Mouse (Mus musculus) limb, embryonic 13.5 days (tissue): ENCODE results near the gene Kng2. TPM values are rescaled to one million over a fixed set of nuclear protein-coding genes. Genes with fewer than 3 reads are reported as not detected.
"Not testable (repeated sequence)": the region's sequence is repeated elsewhere in the genome, so short reads cannot be mapped to it uniquely, and the experiment has no call there.

Source experiments
- ATAC-seq: fragments of 200-750 bp; cut with Nextera tagmentation; 2 replicates; pipeline ENCODE4 v1.8.0; 2017; ENCODE audit warnings: low read depth, moderate number of reproducible peaks, moderate TSS enrichment; ENCODE audit not compliant: low FRiP score
- H3K27ac ChIP-seq: fragments of 300-500 bp; sonication (generic); 2 replicates; pipeline ENCODE4 v1.5.1; 2015; ENCODE audit warnings: inconsistent platforms, mild to moderate bottlenecking, moderate library complexity
- H3K27me3 ChIP-seq: fragments of 300-500 bp; sonication (generic); 2 replicates; pipeline ENCODE4 v1.6.1; 2015; ENCODE audit warnings: mild to moderate bottlenecking, inconsistent platforms
- H3K36me3 ChIP-seq: fragments of 300-500 bp; sonication (generic); 2 replicates; pipeline ENCODE4 v1.6.1; 2015; ENCODE audit warnings: inconsistent platforms, mild to moderate bottlenecking, moderate library complexity
- H3K4me1 ChIP-seq: fragments of 300-500 bp; sonication (generic); 2 replicates; pipeline ENCODE4 v1.6.1; 2015; ENCODE audit warnings: inconsistent platforms
- H3K4me2 ChIP-seq: fragments of 300-500 bp; sonication (generic); replicated peaks from 2 replicates; pipeline ENCODE4 v1.6.1; 2015; ENCODE audit warnings: inconsistent platforms, mild to moderate bottlenecking, moderate library complexity
- H3K4me3 ChIP-seq: fragments of 300-500 bp; sonication (generic); 2 replicates; pipeline ENCODE4 v1.5.1; 2015; ENCODE audit warnings: moderate library complexity, mild to moderate bottlenecking, inconsistent platforms
- H3K9ac ChIP-seq: fragments of 300-500 bp; sonication (generic); 2 replicates; pipeline ENCODE4 v1.6.1; 2015; ENCODE audit warnings: mild to moderate bottlenecking, inconsistent platforms
- H3K9me3 ChIP-seq: fragments of 300-500 bp; sonication (generic); 2 replicates; pipeline ENCODE4 v1.6.1; 2016; ENCODE audit warnings: inconsistent platforms
- WGBS: fragments of 180-500 bp; shearing (Covaris S2); methylation state at CpG from one replicate; pipeline ENCODE4 v1.1.7; 2015; 5-methylcytosine and 5-hydroxymethylcytosine counted together
- polyA plus RNA-seq: library from polyadenylated mRNA; unstranded; fragments of >200 nt; fragmentation: Nextera tagmentation; extraction: Ambion mirVana; gene quantifications from 2 replicates; pipeline ENCODE4 v1.2.1, GENCODE M21; 2015

Kng2 gene
- polyA plus RNA-seq, 1 experiment from 2014 or later = 0.17 TPM

GRCm38 (mm10) chr16:22950840-22951395, 78.4 kb downstream of the Kng2 start, which contains the start of gene Hrg:
Hrg (plus strand) TSS chr16:22951072.
- Histone ChIP-seq H3K36me3 (no peaks in the 10 kb centered on the region), H3K4me1 (no peaks in the 10 kb centered on the region), H3K27ac (no peak within 1 kb of the TSS), H3K27me3 (no peaks in the 10 kb centered on the region), H3K4me2 (no peak within 1 kb of the TSS), H3K9ac (no peak within 1 kb of the TSS), H3K4me3 (no peak within 1 kb of the TSS), H3K9me3 (no peaks in the 10 kb centered on the region)
- ATAC-seq = no peak
- 90% methylated on average over 6 of the region's 6 CpGs for WGBS

- Histone ChIP-seq H3K4me2 (no peak overlapping the region), H3K9me3 (no peaks in the 10 kb centered on the region), H3K27me3 (no peaks in the 10 kb centered on the region), H3K4me1 (no peaks in the 10 kb centered on the region), H3K27ac (no peak overlapping the region), H3K4me3 (no peak overlapping the region), H3K36me3 (no peaks in the 10 kb centered on the region), H3K9ac (no peak overlapping the region)
- no peak for ATAC-seq
- 80% methylated on average over 2 of the region's 2 CpGs for WGBS
Measured at GRCm38 (mm10) chr16:22947371-22947770, 81.9 kb downstream of the Kng2 start.

DNA sequence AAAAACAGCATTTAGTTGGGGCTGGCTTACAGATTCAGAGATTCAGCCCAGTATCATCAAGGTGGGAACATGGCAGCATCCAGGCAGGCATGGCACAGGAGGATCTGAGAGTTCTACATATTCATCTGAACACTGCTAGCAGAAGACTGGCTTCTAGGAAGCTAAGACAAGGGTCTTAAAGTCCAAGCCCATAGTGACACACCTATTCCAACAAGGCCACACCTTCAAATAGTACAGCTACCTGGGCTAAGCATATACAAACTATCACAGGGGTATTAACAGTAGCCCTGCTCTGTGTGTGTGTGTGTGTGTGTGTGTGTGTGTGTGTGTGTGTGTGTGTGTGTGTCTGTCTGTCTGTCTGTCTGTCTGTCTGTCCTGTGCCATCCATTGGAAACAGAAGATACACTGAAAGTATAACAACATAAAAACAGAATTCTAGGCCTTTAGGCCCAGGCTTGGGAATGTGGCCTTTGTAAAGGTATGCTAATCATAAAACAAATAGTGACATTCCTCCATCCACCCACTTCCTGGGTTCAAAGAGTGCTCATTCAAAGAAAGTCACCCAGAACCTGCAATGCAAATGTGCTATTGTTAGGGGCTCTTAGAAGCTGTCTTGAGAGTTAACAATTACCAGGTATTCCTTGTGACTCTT, 87.3 kb downstream of the Kng2 start:
- not testable (repeated sequence) for H3K9me3 ChIP-seq, ATAC-seq

GRCm38 (mm10) chr16:22939120-22939695, 90.1 kb downstream of the Kng2 start:
- no peak for ATAC-seq
- Histone ChIP-seq H3K9me3 (no peaks in the 10 kb centered on the region), H3K27ac (no peak overlapping the region), H3K4me3 (no peak overlapping the region), H3K4me2 (no peak overlapping the region), H3K27me3 (no peaks in the 10 kb centered on the region), H3K9ac (no peak overlapping the region), H3K36me3 (no peaks in the 10 kb centered on the region), H3K4me1 (no peaks in the 10 kb centered on the region)
- 86% methylated on average over 8 of the region's 8 CpGs for WGBS

More for the DNA sequence above, 87.3 kb downstream of the Kng2 start:
- not testable (repeated sequence) for H3K27me3 ChIP-seq, H3K36me3 ChIP-seq, H3K4me2 ChIP-seq, H3K9ac ChIP-seq, H3K4me1 ChIP-seq, H3K27ac ChIP-seq, H3K4me3 ChIP-seq

GRCm38 (mm10) chr16:22938541-22938940, 90.7 kb downstream of the Kng2 start:
- Histone ChIP-seq H3K9ac (no peak overlapping the region), H3K27me3 (no peaks in the 10 kb centered on the region), H3K4me2 (no peak overlapping the region), H3K27ac (no peak overlapping the region), H3K4me3 (no peak overlapping the region), H3K4me1 (no peaks in the 10 kb centered on the region), H3K9me3 (no peaks in the 10 kb centered on the region), H3K36me3 (no peaks in the 10 kb centered on the region)
- WGBS = 79% methylated on average over 2 of the region's 2 CpGs
- no peak for ATAC-seq

DNA sequence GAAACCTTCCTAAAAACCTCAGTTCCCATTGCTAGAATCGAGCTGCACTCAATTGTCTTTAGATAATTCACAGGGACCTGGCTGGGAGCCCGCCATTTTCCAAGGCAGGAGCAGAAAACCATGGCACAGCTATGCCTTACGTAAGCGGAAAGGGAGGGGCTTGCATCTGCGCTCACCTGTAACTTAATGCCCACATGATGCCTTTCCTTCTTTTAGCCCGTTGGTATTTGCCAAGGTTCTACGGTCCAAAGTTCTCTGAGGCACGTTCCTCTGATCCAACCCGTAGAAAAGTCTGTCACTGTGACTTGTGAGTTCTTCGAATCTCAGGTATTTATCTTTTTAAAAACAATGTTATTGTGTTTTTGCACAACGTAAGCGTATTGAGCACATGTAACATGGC, 91.7 kb downstream of the Kng2 start:
- H3K4me1 ChIP-seq = no peaks in the 10 kb centered on the region
- H3K9ac ChIP-seq = no peak overlapping the region
- no peaks in the 10 kb centered on the region for H3K9me3 ChIP-seq
- no peak for ATAC-seq
- no peaks in the 10 kb centered on the region for H3K36me3 ChIP-seq
- H3K27ac ChIP-seq = no peak overlapping the region
- no peaks in the 10 kb centered on the region for H3K27me3 ChIP-seq
- WGBS = 89% methylated on average over 12 of the region's 12 CpGs
- no peak overlapping the region for H3K4me3 ChIP-seq
- H3K4me2 ChIP-seq = no peak overlapping the region

Other genes with a start within 250 kb of the Kng2 start
- not detected in 2 replicates for gene Crygs, start 217.9 kb downstream of the Kng2 start, polyA plus RNA-seq
- 32.0 and 34.4 TPM in 2 replicates for gene Tbccd1, start 171.8 kb downstream of the Kng2 start, polyA plus RNA-seq
- 106 and 110 TPM in 2 replicates for gene Dnajb11, start 171.6 kb downstream of the Kng2 start, polyA plus RNA-seq
- 1.4 TPM in 1 of 2 replicates, not detected in the other for gene Ahsg, start 138.2 kb downstream of the Kng2 start, polyA plus RNA-seq
- not detected in 2 replicates for gene Fetub, start 111.1 kb downstream of the Kng2 start, polyA plus RNA-seq
- gene Hrg, start 78.4 kb downstream of the Kng2 start, polyA plus RNA-seq = not detected in 2 replicates
- gene Kng1, start 28.4 kb upstream of the Kng2 start, polyA plus RNA-seq = 0.15 and 1.1 TPM in 2 replicates
- gene Eif4a2, start 78.0 kb upstream of the Kng2 start, polyA plus RNA-seq = 249 and 265 TPM in 2 replicates
- gene Rfc4, start 98.3 kb upstream of the Kng2 start, polyA plus RNA-seq = 136 TPM in 2 replicates
- gene Adipoq, start 117.1 kb upstream of the Kng2 start, polyA plus RNA-seq = 0.11 TPM in 1 of 2 replicates, not detected in the other
- gene St6gal1, start 195.3 kb upstream of the Kng2 start, polyA plus RNA-seq = 20.3 and 20.6 TPM in 2 replicates